Mouse (Mus musculus): ENCODE data around the gene Arhgap15. TPM values are rescaled to one million over a fixed set of nuclear protein-coding genes. Genes with fewer than 3 reads are reported as not detected.

The Arhgap15 gene
- polyA plus RNA-seq, 1 experiment: not detected

DNA sequence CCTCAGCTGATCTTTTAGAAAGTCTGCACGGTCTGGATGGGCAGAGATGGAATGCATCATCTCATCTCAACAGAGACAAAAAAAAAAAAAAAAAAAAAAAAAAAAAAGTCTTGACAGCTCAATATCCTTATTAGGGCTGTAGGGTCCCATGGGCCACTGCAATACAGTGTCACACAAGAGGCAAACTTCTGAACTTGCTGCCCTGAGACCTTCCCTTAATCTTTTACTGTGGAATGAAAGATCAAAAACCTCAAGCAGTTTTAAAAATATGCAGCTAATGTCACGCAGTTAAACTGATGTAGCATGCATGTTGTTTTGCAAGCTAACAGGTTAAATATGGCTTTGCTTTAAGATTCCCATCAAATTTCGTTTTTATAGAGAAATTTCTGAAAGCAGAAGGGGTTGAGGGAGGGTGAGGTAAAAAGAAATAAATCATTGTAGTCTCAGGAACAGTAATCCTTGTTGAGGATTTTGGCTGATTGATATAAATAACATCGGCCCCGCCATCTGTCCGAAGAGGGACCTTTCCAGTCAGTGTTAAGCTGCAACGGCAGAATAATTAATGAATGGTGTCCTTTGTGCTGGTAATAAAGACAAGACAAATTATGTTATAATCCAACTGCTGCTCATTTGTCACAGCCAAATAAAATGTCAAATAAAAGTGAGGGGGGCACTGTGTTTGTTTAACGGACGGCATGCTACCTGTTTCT, 555.8 kb downstream of the Arhgap15 start:
- TF ChIP-seq POLR2A (IDR thresholded peaks at IDR 0.05; ENCODE audit: low read depth, low read length) (no peak), CTCF (IDR thresholded peaks at IDR 0.05; ENCODE audit: borderline replicate concordance, insufficient read depth, low read length) (no peak)
- Histone ChIP-seq H3K4me3 (ENCODE audit: insufficient read depth, low read length) (no peak overlapping the region), H3K27ac (ENCODE audit: insufficient read depth, low read length) (no peak overlapping the region), H3K4me1 (ENCODE audit: control insufficient read depth, insufficient read depth, low read length) (no peaks in the 10 kb centered on the region)

- H3K27ac ChIP-seq (ENCODE audit: insufficient read depth, low read length): no peak overlapping the region
- TF ChIP-seq CTCF (IDR thresholded peaks at IDR 0.05; ENCODE audit: borderline replicate concordance, insufficient read depth, low read length) (no peak), POLR2A (IDR thresholded peaks at IDR 0.05; ENCODE audit: low read depth, low read length) (no peak)
- H3K4me1 ChIP-seq (ENCODE audit: control insufficient read depth, insufficient read depth, low read length): 0 out of 2 replicates have a peak, but pooled peaks cover 4% of the 10 kb centered on the region
- no peak overlapping the region for H3K4me3 ChIP-seq (ENCODE audit: insufficient read depth, low read length)
These were observed 556.6 kb downstream of the Arhgap15 start for GRCm38 (mm10) chr2:44304971-44305808.

DNA sequence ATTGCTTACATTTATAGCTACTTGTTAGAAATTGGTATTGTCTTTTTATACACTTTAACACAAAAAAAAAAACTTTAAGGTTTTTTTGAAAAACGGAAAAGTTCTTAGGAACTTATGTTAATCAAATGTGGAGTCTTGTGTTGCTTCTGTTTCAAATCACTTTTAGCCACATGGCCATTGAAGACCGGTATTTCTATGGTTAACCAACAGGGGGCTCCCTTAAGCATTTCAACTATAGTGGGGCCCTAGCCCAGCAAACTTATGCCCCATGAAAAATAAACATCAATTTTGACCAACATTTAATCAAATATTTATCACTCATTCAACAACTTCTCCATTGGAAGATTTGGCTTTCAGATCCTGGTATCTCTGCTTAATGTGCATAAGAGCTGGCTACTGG, 557.5 kb downstream of the Arhgap15 start:
- no peak for TF ChIP-seq CTCF (IDR thresholded peaks at IDR 0.05; ENCODE audit: borderline replicate concordance, insufficient read depth, low read length)
- no peak for TF ChIP-seq POLR2A (IDR thresholded peaks at IDR 0.05; ENCODE audit: low read depth, low read length)
- no peak overlapping the region for H3K27ac ChIP-seq (ENCODE audit: insufficient read depth, low read length)
- 0 out of 2 replicates have a peak, but pooled peaks cover 5% of the 10 kb centered on the region for H3K4me1 ChIP-seq (ENCODE audit: control insufficient read depth, insufficient read depth, low read length)
- H3K4me3 ChIP-seq (ENCODE audit: insufficient read depth, low read length): no peak overlapping the region

DNA sequence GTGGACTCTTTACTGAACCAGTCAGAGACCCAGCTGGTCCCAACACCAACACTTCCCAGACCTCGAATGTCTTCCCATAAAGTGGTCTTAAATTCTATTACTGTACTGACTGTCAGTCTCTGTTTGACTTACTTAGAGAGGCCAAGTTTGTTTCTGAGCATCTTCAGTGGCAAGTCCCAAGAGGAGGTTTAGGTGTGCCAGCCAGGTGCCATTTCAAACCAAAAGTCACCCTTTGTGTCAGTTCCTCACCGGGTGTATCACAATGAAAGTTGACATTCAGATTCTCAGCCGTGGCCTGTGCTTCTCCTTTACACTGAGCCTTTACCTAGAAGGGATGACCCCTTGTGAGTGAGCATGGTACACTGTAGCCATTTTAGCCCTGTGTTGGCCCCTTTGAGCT, 560.5 kb downstream of the Arhgap15 start:
- Histone ChIP-seq H3K4me1 (ENCODE audit: control insufficient read depth, insufficient read depth, low read length) (0 out of 2 replicates have a peak, but pooled peaks cover 5% of the 10 kb centered on the region), H3K4me3 (ENCODE audit: insufficient read depth, low read length) (no peak overlapping the region), H3K27ac (ENCODE audit: insufficient read depth, low read length) (no peak overlapping the region)
- TF ChIP-seq CTCF (IDR thresholded peaks at IDR 0.05; ENCODE audit: borderline replicate concordance, insufficient read depth, low read length): no peak
- TF ChIP-seq POLR2A (IDR thresholded peaks at IDR 0.05; ENCODE audit: low read depth, low read length): no peak

- Histone ChIP-seq H3K4me3 (ENCODE audit: insufficient read depth, low read length) (no peak overlapping the region), H3K27ac (ENCODE audit: insufficient read depth, low read length) (no peak overlapping the region), H3K4me1 (ENCODE audit: control insufficient read depth, insufficient read depth, low read length) (0 out of 2 replicates have a peak, but pooled peaks cover 5% of the 10 kb centered on the region)
- TF ChIP-seq CTCF (IDR thresholded peaks at IDR 0.05; ENCODE audit: borderline replicate concordance, insufficient read depth, low read length) (no peak), POLR2A (IDR thresholded peaks at IDR 0.05; ENCODE audit: low read depth, low read length) (no peak)
These were observed 560.9 kb downstream of the Arhgap15 start for GRCm38 (mm10) chr2:44309556-44309955.

GRCm38 (mm10) chr2:44310095-44310748, 561.6 kb downstream of the Arhgap15 start:
- H3K4me1 ChIP-seq (ENCODE audit: control insufficient read depth, insufficient read depth, low read length): 0 out of 2 replicates have a peak, but pooled peaks cover 5% of the 10 kb centered on the region
- no peak overlapping the region for H3K4me3 ChIP-seq (ENCODE audit: insufficient read depth, low read length)
- TF ChIP-seq POLR2A (IDR thresholded peaks at IDR 0.05; ENCODE audit: low read depth, low read length) (no peak), CTCF (IDR thresholded peaks at IDR 0.05; ENCODE audit: borderline replicate concordance, insufficient read depth, low read length) (no peak)
- H3K27ac ChIP-seq (ENCODE audit: insufficient read depth, low read length): no peak overlapping the region

DNA sequence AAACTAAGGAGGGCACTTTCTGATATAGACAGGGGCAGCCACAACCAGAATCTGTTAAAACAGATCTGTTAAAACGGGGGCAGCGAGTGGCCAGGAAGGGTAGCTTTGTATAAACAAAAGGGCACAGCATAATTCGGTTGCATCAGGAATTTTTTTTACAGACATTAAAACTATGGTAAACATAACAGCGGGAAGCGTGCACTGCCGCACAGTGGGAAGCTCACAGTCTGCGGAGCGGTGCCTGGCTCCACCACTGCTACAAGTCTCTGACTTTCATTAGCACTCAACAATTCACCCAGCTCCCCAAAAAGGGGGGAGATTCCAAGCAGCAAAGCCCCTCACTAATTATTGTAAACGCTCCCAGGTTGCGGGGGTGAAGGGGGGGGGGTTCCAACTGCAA, 562.6 kb downstream of the Arhgap15 start:
- Histone ChIP-seq H3K27ac (ENCODE audit: insufficient read depth, low read length) (no peak overlapping the region), H3K4me3 (ENCODE audit: insufficient read depth, low read length) (no peak overlapping the region), H3K4me1 (ENCODE audit: control insufficient read depth, insufficient read depth, low read length) (0 out of 2 replicates have a peak, but pooled peaks cover 5% of the 10 kb centered on the region)
- TF ChIP-seq POLR2A (IDR thresholded peaks at IDR 0.05; ENCODE audit: low read depth, low read length) (no peak), CTCF (IDR thresholded peaks at IDR 0.05; ENCODE audit: borderline replicate concordance, insufficient read depth, low read length) (no peak)

GRCm38 (mm10) chr2:44313573-44313972, 564.9 kb downstream of the Arhgap15 start:
- no peak overlapping the region for H3K4me3 ChIP-seq (ENCODE audit: insufficient read depth, low read length)
- no peak for TF ChIP-seq POLR2A (IDR thresholded peaks at IDR 0.05; ENCODE audit: low read depth, low read length)
- no peak for TF ChIP-seq CTCF (IDR thresholded peaks at IDR 0.05; ENCODE audit: borderline replicate concordance, insufficient read depth, low read length)
- H3K4me1 ChIP-seq (ENCODE audit: control insufficient read depth, insufficient read depth, low read length): 0 out of 2 replicates have a peak, but pooled peaks cover 5% of the 10 kb centered on the region
- H3K27ac ChIP-seq (ENCODE audit: insufficient read depth, low read length): no peak overlapping the region

DNA sequence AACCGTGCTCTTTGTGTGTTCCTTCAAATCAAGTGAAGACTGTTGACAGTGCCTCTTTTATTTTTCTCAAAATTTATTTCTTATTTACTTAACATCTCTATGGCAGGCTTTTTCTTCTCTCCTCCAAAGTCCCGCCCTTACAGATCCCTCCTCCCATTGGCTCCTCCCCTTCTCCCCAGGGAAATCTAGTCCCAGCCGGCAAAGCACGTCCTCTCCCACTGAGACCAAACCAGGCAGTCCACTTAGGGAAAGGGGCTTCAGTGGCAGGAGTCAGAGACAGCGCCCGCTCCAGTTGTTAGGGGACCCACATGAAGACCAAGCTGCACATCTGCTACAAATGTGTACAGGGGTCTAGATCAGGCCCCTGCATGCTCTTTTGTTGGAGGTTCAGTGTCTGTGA, 569.8 kb downstream of the Arhgap15 start:
- no peaks in the 10 kb centered on the region for H3K4me1 ChIP-seq (ENCODE audit: control insufficient read depth, insufficient read depth, low read length)
- TF ChIP-seq CTCF (IDR thresholded peaks at IDR 0.05; ENCODE audit: borderline replicate concordance, insufficient read depth, low read length) (no peak), POLR2A (IDR thresholded peaks at IDR 0.05; ENCODE audit: low read depth, low read length) (no peak)
- H3K27ac ChIP-seq (ENCODE audit: insufficient read depth, low read length): no peak overlapping the region
- no peak overlapping the region for H3K4me3 ChIP-seq (ENCODE audit: insufficient read depth, low read length)

Data from embryonic fibroblast, embryonic 13.5 days (primary cell).